9 mouse cellular contexts compared by ENCODE assay signal in the genomic region with DNA sequence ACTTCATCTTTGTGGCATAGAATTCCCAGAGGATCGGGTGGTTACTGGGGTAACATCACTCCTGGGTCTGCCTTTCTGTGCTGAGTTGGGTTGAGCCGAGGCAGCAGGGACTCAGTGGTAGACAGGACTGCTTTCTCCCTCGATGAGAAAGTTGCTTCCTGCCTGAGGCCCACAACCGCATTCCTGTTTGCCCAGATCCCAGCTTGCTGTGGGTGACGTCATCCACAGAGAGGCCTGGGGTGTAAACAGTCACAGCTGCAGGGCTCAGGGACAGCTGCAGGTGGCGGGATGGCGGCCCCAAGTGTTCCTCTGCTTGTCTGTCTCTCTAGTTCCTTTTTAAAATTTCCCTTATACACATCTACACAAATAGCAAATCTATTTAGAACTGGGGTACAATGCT. TPM values are rescaled to one million over a fixed set of nuclear protein-coding genes. Genes with fewer than 3 reads are reported as not detected.
DNase-seq lines count a peak whose midpoint lies in the region; ATAC-seq and TF ChIP-seq lines count a peak whose summit lies in the region.
"Had no signal": no experiment of that assay in that cellular context is flagged by ENCODE, and none has a peak within 500 bp of the region (broad histone marks: within the 10 kb centered on the region; RNA-seq: fewer than 3 reads in every experiment).

No protein-coding gene starts in this region.

- peak overlapping the region; percentile 85 for H3K27ac ChIP-seq in embryonic facial prominence, embryonic 14.5 days (replicated peaks; ENCODE audit: low read depth, low read length)
- H3K27ac ChIP-seq in heart, embryonic 12.5 days (ENCODE audit: poor library complexity, severe bottlenecking), result peak overlapping the region; percentile 95
- peak overlapping the region; percentile 69 for H3K27ac ChIP-seq in kidney, postnatal 0 days
- peak overlapping the region; percentile 47; the same call in 1 of the 2 replicates for H3K27ac ChIP-seq in liver, embryonic 14.5 days

- TF ChIP-seq EP300 in liver, embryonic 14.5 days (IDR thresholded peaks at IDR 0.05; ENCODE audit: low read depth), result no peak

- ATAC-seq in embryonic facial prominence, embryonic 14.5 days (ENCODE audit: low read depth), result peak; percentile 87
- peak; percentile 73 for ATAC-seq in heart, embryonic 12.5 days (ENCODE audit: insufficient number of reproducible peaks, low FRiP score)
- ATAC-seq in kidney, postnatal 0 days (replicated peaks; ENCODE audit: low FRiP score, low read depth), result peak; percentile 64
- ATAC-seq in liver, embryonic 14.5 days (ENCODE audit: insufficient read depth), result peak; percentile 50; the same call in 1 of the 2 replicates

- H3K9ac ChIP-seq in embryonic facial prominence, embryonic 14.5 days (ENCODE audit: low read depth, low read length), result peak overlapping the region; percentile 44
- peak overlapping the region; percentile 68 for H3K9ac ChIP-seq in heart, embryonic 12.5 days
- H3K9ac ChIP-seq in kidney, postnatal 0 days (ENCODE audit: low read depth, low read length), result no peak overlapping the region
- H3K9ac ChIP-seq in liver, embryonic 14.5 days (replicated peaks), result no peak overlapping the region

- no peaks in the 10 kb centered on the region for H3K9me3 ChIP-seq in embryonic facial prominence, embryonic 14.5 days (ENCODE audit: control insufficient read depth, low read length)
- H3K9me3 ChIP-seq in heart, embryonic 12.5 days (replicated peaks), result no peaks in the 10 kb centered on the region
- no peaks in the 10 kb centered on the region for H3K9me3 ChIP-seq in kidney, postnatal 0 days (replicated peaks; ENCODE audit: low read length)
- no peaks in the 10 kb centered on the region for H3K9me3 ChIP-seq in liver, embryonic 14.5 days (ENCODE audit: control insufficient read depth, low read length)

- 4% methylated on average over 7 of the region's 7 CpGs for WGBS in embryonic facial prominence, embryonic 14.5 days
- WGBS in heart, embryonic 12.5 days, result 5% methylated on average over 7 of the region's 7 CpGs
- 6% methylated on average over 7 of the region's 7 CpGs for whole genome bisulfite sequencing in kidney, postnatal 0 days
- WGBS in liver, embryonic 14.5 days (ENCODE audit: insufficient replicate concordance), result 10% methylated on average over 7 of the region's 7 CpGs

- peak; percentile 37 for TF ChIP-seq CTCF in kidney, postnatal 0 days (IDR thresholded peaks at IDR 0.05; ENCODE audit: low read depth)
- peak; percentile 47; the same call in 1 of the 2 replicates for TF ChIP-seq CTCF in liver, embryonic 14.5 days (IDR thresholded peaks at IDR 0.05; ENCODE audit: low read depth)

- peak; percentile 72 for DNase-seq in 3134 (ENCODE audit: extremely low read depth, insufficient read length, low spot score)
- peak; percentile 86 for DNase-seq in MN1 (ENCODE audit: low spot score)
- DNase-seq in embryonic facial prominence, embryonic 14.5 days (ENCODE audit: low spot score), result peak; percentile 94
- DNase-seq in kidney, postnatal 0 days (ENCODE audit: low spot score), result peak; percentile 80
- DNase-seq in liver, embryonic 14.5 days (ENCODE audit: low read depth in 3 of 3, low spot score in 3 of 3), result peak in 2 of 3 experiments; percentile 40 to 50
- peak; percentile 80 for DNase-seq in naive thymus-derived CD4-positive, alpha-beta T cell, adult 2 months (ENCODE audit: low read depth)
- peak; percentile 90 to 93 for DNase-seq in thymus, adult 18-20 months

- H3K27me3 ChIP-seq in embryonic facial prominence, embryonic 14.5 days (replicated peaks; ENCODE audit: control insufficient read depth, insufficient read depth, low read length), result no peaks in the 10 kb centered on the region
- no peaks in the 10 kb centered on the region for H3K27me3 ChIP-seq in heart, embryonic 12.5 days (replicated peaks)
- no peaks in the 10 kb centered on the region for H3K27me3 ChIP-seq in kidney, postnatal 0 days (ENCODE audit: insufficient read depth, low read length)
- H3K27me3 ChIP-seq in liver, embryonic 14.5 days (ENCODE audit: control insufficient read depth, insufficient read depth, low read length), result no peaks in the 10 kb centered on the region

- no peak overlapping the region; the same call in 1 of the 2 replicates for H3K4me3 ChIP-seq in embryonic facial prominence, embryonic 14.5 days (ENCODE audit: low read depth, low read length)
- H3K4me3 ChIP-seq in heart, embryonic 12.5 days, result peak overlapping the region; percentile 26
- H3K4me3 ChIP-seq in kidney, postnatal 0 days (replicated peaks; ENCODE audit: low read depth, low read length), result no peak overlapping the region
- no peak overlapping the region for H3K4me3 ChIP-seq in liver, embryonic 14.5 days (ENCODE audit: insufficient read depth in 1 of 2, low read depth in 2 of 2, low read length in 2 of 2)
- H3K4me3 ChIP-seq: erythroblast, embryonic 14.5 days had no signal

- H3K36me3 ChIP-seq in embryonic facial prominence, embryonic 14.5 days (ENCODE audit: control insufficient read depth, insufficient read depth, low read length), result no peaks in the 10 kb centered on the region
- H3K36me3 ChIP-seq in heart, embryonic 12.5 days, result 0 out of 2 replicates have a peak, but pooled peaks cover 3% of the 10 kb centered on the region
- H3K36me3 ChIP-seq in kidney, postnatal 0 days (ENCODE audit: insufficient read depth, low read length), result no peaks in the 10 kb centered on the region
- H3K36me3 ChIP-seq in liver, embryonic 14.5 days (replicated peaks; ENCODE audit: control insufficient read depth, insufficient read depth, low read depth), result no peaks in the 10 kb centered on the region

- H3K4me1 ChIP-seq in embryonic facial prominence, embryonic 14.5 days (ENCODE audit: control insufficient read depth, insufficient read depth, low read length), result peaks cover 38% of the 10 kb centered on the region
- peaks cover 84% of the 10 kb centered on the region for H3K4me1 ChIP-seq in heart, embryonic 12.5 days (replicated peaks)
- H3K4me1 ChIP-seq in kidney, postnatal 0 days (replicated peaks; ENCODE audit: insufficient read depth, low read length), result peaks cover 18% of the 10 kb centered on the region
- H3K4me1 ChIP-seq in liver, embryonic 14.5 days (replicated peaks; ENCODE audit: control insufficient read depth in 2 of 2, insufficient read depth in 2 of 2, low read length in 1 of 2), result peaks cover 28 to 40% of the 10 kb centered on the region in 2 experiments

- H3K4me2 ChIP-seq in embryonic facial prominence, embryonic 14.5 days (ENCODE audit: low read depth, low read length), result peak overlapping the region; percentile 46
- H3K4me2 ChIP-seq in heart, embryonic 12.5 days, result peak overlapping the region; percentile 67
- peak overlapping the region; percentile 24; the same call in 1 of the 2 replicates for H3K4me2 ChIP-seq in kidney, postnatal 0 days (ENCODE audit: low read length)
- peak overlapping the region; percentile 45 for H3K4me2 ChIP-seq in liver, embryonic 14.5 days (ENCODE audit: low read depth)

RNA-seq across cellular contexts. Expression of a gene that starts 16.9 kb away (rescaled TPM):
- polyA plus RNA-seq in embryonic facial prominence, embryonic 14.5 days (2014; fragmentation: Nextera tagmentation; extraction: Ambion mirVana), result 63.0 and 66.0 TPM in 2 replicates
- 54.7 and 66.5 TPM in 2 replicates for polyA plus RNA-seq in heart, embryonic 12.5 days (2016; fragmentation: Nextera tagmentation; extraction: Ambion mirVana)
- polyA plus RNA-seq in kidney, postnatal 0 days (2015; fragmentation: Nextera tagmentation; extraction: Ambion mirVana), result 31.4 and 33.8 TPM in 2 replicates
- polyA plus RNA-seq in liver, embryonic 14.5 days (2012; rRNA removed), result 6.7 and 7.6 TPM in 2 replicates
- polyA plus RNA-seq in liver, embryonic 14.5 days (2014; fragmentation: Nextera tagmentation; extraction: Ambion mirVana), result 6.2 and 10.6 TPM in 2 replicates

Comparison
In these comparisons a context has a peak if more than half of its experiments do, and no peak if none do; other contexts are left out.
1. H3K9ac ChIP-seq: peak in embryonic facial prominence, embryonic 14.5 days (single experiment) and heart, embryonic 12.5 days (single experiment); none in kidney, postnatal 0 days (single experiment) and liver, embryonic 14.5 days (single experiment).
2. Peak in every context shown above with its lines, with median percentiles within 50 percentile points of each other: DNase-seq, ATAC-seq, H3K27ac ChIP-seq and H3K4me2 ChIP-seq.